Mouse (Mus musculus) ovary, postnatal 14 days (tissue): ENCODE measurements around the gene Lpin2.

Experiments
- DNase-seq: peaks from one replicate; pipeline ENCODE4 v3.0.0; 2022; ENCODE audit warnings: low spot score

Lpin2 gene

DNA sequence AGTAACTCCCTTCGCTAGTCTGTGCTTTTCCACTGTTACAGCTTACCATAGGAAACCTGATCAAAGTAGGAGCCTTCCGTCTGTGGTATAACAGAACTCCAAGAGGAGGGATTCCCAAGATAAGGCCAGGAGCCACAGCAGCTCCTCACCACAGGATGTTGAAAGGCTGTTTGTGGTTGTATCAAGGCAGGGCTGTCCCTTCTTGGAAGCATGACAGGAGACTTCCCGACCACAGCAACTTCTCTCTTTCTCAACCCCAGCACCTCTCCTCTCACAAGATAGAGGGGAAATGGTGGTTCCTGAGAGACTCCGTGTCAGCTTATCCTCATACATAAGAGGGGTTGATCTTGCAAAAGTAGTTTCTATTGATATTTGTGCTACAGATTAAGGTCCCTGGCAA, 82.4 kb downstream of the Lpin2 start:
- no peak for DNase-seq

- no peak for DNase-seq
Measured at GRCm38 (mm10) chr17:71265336-71266051, 83.1 kb downstream of the Lpin2 start.

DNA sequence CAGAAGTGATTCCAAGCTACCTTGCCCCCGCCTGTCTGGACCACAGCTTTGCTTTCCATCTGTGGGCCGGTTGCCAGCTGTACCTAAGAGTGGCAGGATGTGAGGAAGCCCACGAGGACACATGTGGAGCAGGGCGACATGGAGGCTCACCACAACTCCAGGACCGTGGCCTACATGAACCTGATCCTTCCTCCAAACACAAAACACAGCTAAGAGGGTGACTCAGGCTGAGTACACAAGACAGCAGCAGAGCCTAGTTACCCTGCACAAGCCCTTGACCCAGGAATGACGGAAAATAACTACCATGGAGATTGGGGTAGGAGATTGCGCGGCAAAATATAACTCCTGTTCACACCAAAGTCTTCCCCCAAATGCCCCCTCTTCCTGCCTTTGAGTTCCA, 85.0 kb downstream of the Lpin2 start:
- no peak for DNase-seq

GRCm38 (mm10) chr17:71268152-71268551, 85.8 kb downstream of the Lpin2 start:
- DNase-seq = no peak

GRCm38 (mm10) chr17:71268599-71268998, 86.2 kb downstream of the Lpin2 start:
- no peak for DNase-seq

- no peak for DNase-seq
Measured at GRCm38 (mm10) chr17:71273901-71274300, 91.5 kb downstream of the Lpin2 start.

DNA sequence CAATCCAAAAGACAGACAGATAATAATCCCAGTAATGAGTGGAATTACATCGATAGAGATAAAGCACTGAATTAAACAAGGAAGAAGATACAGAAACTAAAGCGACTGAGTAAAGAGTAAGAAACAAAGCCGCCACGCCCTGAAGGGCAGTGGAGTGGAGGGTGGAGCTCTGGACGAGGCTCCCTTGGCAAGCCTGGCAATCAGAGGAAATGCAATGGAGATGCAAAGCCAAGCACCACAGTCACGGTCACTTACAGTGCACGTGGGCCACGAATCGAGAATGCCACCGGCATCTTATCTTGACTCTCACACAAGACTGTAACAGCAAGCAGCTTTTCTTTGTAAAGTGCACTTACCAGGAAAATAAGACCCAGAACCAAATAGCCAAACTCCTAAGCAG, 94.4 kb downstream of the Lpin2 start:
- DNase-seq = no peak

DNA sequence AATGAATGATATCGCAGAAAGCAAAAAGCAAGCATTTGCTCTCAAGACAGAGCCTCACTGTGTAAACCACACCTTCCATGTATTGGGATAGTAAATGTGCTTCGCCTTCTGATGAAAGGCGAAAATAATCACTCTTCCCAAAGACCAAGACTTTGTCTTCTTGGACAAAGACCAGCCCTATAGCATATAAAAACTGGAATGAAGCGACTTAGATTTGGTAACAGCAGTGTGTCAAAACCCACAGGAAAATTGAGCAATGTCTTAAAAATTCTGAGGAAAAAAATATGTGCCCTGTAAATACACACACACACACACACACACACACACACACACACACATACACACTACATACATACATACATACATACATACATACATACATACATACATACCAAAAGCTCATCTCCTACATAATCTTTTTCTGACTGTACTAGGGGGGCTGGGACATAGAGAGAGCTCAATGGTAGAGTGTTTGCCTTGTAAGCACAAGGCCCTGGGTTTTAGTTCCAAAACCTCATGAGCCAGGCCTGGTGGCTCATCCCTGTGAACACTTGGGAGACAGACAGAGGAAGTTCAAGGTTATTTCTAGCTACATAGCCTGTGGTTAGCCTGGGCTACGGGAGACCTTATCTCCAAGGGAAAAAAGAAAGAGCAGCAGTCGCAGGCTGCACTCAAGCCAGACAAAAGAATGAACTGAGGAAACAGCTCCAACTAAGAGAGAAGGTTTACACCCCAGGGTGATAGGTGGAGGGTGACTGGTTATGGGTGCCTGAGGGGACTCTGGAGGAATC, 95.5 kb downstream of the Lpin2 start:
- DNase-seq = no peak

DNA sequence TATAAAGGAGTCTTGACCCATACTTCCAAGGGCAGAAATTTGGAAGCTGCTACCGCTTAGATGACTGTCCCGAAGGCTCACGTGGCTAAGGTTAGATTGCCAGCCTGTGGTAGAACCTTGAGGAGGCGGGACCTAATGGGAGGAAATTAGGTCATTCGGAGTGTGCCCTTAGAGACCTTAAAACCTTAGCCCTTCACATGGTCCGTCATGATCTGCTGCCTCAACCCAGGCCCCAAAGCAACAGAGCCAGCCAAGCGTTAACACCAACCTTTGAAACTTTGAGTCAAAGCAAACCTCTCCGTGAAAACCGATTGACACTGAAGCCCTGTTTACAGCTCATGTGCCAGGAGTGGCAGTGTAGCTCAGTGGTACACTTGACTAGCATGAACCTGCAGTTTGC, 100.4 kb downstream of the Lpin2 start:
- no peak for DNase-seq

GRCm38 (mm10) chr17:71283237-71283636, 100.9 kb downstream of the Lpin2 start:
- peak; percentile 48 for DNase-seq

DNA sequence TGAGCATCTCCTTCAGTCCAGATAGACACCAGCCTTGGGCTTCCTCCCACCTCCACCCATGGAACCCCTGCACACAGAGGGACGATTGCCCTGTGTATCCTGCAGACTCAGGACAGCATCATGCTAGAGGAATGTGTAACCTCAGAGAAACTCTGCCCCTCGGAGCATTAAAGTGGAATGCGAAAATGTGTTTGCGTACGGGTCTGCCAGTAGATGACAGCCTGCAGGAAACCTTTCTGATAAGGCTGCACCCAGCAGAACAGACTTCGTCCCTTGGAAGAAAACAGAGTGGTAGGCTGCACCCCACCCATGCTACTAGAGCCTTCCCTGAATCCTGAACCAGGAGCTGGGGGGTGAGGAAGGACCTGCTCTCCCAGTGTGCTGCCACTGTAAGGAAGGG, 102.5 kb downstream of the Lpin2 start:
- no peak for DNase-seq

DNA sequence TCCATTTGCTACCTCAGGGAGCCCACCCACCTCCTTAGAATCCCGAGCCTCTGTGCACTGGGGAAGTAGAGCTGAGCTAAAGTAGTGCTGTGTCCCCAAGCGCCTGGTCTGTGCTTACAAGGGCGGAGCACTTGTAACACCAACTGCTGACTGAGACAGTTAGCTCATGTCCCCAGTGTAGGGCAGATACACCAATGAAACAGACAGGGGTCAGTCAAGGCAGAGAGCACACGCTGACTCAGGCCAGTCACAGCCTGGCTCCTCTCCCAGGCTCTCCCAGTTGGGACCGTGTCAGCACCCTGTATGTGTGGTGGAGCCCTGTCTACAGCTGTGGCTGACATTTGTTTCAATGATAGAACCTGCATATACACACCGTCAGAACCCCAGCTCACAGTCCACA, 103.6 kb downstream of the Lpin2 start:
- DNase-seq = no peak

DNA sequence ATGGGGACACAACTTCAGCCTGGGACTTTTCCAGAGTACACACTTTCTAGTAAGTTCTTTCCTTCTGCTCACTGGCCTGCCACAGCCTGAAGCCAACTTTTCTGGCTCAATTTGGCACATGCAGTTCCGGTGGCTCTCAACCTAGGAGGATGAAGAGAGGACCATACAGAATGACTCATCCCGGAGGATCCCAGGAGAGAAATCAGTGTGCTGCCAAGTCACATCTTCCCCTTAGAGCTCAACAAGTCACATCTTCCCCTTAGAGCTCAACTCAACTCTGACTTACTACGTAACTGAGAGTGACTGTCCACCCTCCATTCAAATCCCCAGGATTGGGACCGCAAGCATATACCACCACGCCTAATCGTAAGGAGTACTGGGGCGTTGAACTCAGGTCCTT, 105.2 kb downstream of the Lpin2 start:
- DNase-seq = no peak

DNA sequence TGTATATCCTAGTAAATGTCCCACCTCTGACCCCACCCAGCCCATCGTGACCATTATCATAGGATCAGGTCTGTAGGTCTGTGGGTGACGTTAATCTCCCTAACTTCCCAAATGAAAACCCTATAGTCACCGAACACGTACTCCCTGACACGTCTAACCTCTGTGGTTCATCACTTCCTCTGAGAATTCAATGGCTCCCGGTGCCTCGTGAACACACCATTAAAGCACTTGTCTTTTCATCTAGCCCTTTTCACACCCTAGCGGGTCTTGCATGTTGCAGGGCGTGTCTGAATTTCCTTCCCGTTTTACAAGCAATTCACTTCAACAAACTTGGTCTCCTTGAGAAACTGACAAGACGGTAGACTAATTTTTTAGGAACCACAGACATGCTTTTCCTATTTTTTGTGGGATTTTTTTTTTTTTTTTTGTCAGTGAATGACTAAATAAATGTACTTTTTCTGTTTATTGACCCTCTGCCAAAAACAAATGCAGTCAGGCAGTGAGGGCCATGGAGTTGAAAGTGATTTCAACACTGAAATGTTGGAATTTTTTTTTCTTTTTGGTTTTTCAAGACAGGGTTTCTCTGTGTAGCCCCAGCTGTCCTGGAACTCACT, 105.9 kb downstream of the Lpin2 start:
- no peak for DNase-seq

- no peak for DNase-seq
Measured at GRCm38 (mm10) chr17:71288808-71289548, 106.6 kb downstream of the Lpin2 start.

- DNase-seq = no peak
Measured at GRCm38 (mm10) chr17:71289572-71290176, 107.3 kb downstream of the Lpin2 start.

- no peak for DNase-seq
Measured at GRCm38 (mm10) chr17:71290486-71291410, 108.4 kb downstream of the Lpin2 start.

GRCm38 (mm10) chr17:71291897-71292420, 109.6 kb downstream of the Lpin2 start:
- DNase-seq = no peak

DNA sequence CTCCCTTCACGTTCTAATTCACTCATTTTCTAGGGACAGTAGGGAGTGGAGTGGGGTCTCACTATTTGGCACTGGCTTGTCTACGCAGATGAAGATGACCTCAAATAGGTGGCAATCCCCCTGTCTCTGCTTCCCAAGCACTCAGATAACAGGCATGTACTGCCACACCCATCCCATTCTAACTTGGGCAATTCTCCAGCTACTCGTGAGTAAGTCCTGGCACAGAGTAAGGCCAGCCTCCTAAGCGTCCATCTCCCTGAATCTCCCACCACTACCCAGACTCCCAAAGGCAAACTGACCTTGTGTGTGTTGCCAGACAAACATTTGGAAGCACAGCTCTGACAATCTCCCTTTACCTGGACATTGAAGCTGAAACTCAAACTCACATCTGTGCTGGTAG, 110.5 kb downstream of the Lpin2 start:
- no peak for DNase-seq

DNA sequence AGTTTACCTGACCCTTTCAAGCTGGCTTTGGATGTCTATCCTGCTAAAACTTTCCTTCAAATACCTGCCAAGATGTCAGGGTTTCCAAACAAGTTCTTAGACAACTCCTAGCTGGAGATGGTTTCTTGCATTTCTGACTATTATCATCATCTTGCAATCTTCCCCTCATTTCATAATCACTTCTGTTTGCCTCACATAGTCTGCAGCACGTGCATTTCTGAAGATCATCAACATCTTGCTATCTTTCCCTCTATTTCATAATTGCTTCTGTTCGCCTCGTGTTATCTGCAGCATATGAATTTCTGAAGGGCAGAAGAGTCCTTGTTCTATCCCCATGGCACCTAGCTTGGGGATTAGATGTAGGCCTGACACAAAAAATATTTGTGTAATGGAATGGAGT, 112.2 kb downstream of the Lpin2 start:
- no peak for DNase-seq
